Mouse (Mus musculus): Measurements from ENCODE around the gene Baiap3. TPM values are rescaled to one million over a fixed set of nuclear protein-coding genes. Genes with fewer than 3 reads are reported as not detected.
"Not testable (repeated sequence)": the region's sequence is repeated elsewhere in the genome, so short reads cannot be mapped to it uniquely, and the experiment has no call there.

Gene Baiap3
- total and polyA plus RNA-seq, 2 experiments from 2014 or later: 27.3 to 79.3 TPM

- Histone ChIP-seq H3K27ac (no peak overlapping the region), H3K4me3 (ENCODE audit: low read length) (no peak overlapping the region), H3K9ac (replicated peaks; ENCODE audit: low read length) (no peak overlapping the region), H3K27me3 (ENCODE audit: insufficient read depth, low read length) (no peaks in the 10 kb centered on the region), H3K4me2 (ENCODE audit: low read depth, low read length) (no peak overlapping the region), H3K4me1 (ENCODE audit: insufficient read depth, low read length) (no peaks in the 10 kb centered on the region), H3K36me3 (ENCODE audit: insufficient read depth, low read length) (peaks cover 25% of the 10 kb centered on the region; the same call in 1 of the 2 replicates), H3K9me3 (ENCODE audit: low read length) (no peaks in the 10 kb centered on the region)
- 77% methylated on average over 3 of the region's 3 CpGs for WGBS
- no peak for TF ChIP-seq CTCF (IDR thresholded peaks at IDR 0.05; ENCODE audit: low read depth)
- DNase-seq (ENCODE audit: low spot score): no peak
- ATAC-seq: no peak
Measured at GRCm38 (mm10) chr17:25230700-25231099, 25.5 kb downstream of the Baiap3 start.

GRCm38 (mm10) chr17:25230014-25230655 is 26.0 kb downstream of the Baiap3 start:
- not testable (repeated sequence) for H3K27ac ChIP-seq; H3K9me3 ChIP-seq (ENCODE audit: low read length); H3K4me1 ChIP-seq (ENCODE audit: insufficient read depth, low read length); DNase-seq (ENCODE audit: low spot score); H3K9ac ChIP-seq (replicated peaks; ENCODE audit: low read length); H3K4me3 ChIP-seq (ENCODE audit: low read length); H3K27me3 ChIP-seq (ENCODE audit: insufficient read depth, low read length); H3K4me2 ChIP-seq (ENCODE audit: low read depth, low read length)
- WGBS: 74% methylated on average over 14 of the region's 17 CpGs
- H3K36me3 ChIP-seq (ENCODE audit: insufficient read depth, low read length): peaks cover 25% of the 10 kb centered on the region; the same call in 1 of the 2 replicates
- peak; percentile 66 for ATAC-seq

GRCm38 (mm10) chr17:25227991-25228390 is 28.2 kb downstream of the Baiap3 start:
- Histone ChIP-seq H3K36me3 (ENCODE audit: insufficient read depth, low read length) (peaks cover 19% of the 10 kb centered on the region; the same call in 1 of the 2 replicates), H3K27me3 (ENCODE audit: insufficient read depth, low read length) (no peaks in the 10 kb centered on the region), H3K9me3 (ENCODE audit: low read length) (no peaks in the 10 kb centered on the region), H3K4me3 (ENCODE audit: low read length) (no peak overlapping the region), H3K4me2 (ENCODE audit: low read depth, low read length) (no peak overlapping the region), H3K27ac (no peak overlapping the region), H3K9ac (replicated peaks; ENCODE audit: low read length) (no peak overlapping the region), H3K4me1 (ENCODE audit: insufficient read depth, low read length) (no peaks in the 10 kb centered on the region)
- ATAC-seq (no peak), DNase-seq (ENCODE audit: low spot score) (no peak)
- 87% methylated on average over 5 of the region's 5 CpGs for WGBS
- no peak for TF ChIP-seq CTCF (IDR thresholded peaks at IDR 0.05; ENCODE audit: low read depth)

- Histone ChIP-seq H3K27ac (no peak overlapping the region), H3K9ac (replicated peaks; ENCODE audit: low read length) (no peak overlapping the region), H3K4me2 (ENCODE audit: low read depth, low read length) (no peak overlapping the region), H3K27me3 (ENCODE audit: insufficient read depth, low read length) (no peaks in the 10 kb centered on the region), H3K4me1 (ENCODE audit: insufficient read depth, low read length) (no peaks in the 10 kb centered on the region), H3K36me3 (ENCODE audit: insufficient read depth, low read length) (peaks cover 11% of the 10 kb centered on the region; the same call in 1 of the 2 replicates), H3K4me3 (ENCODE audit: low read length) (no peak overlapping the region), H3K9me3 (ENCODE audit: low read length) (no peaks in the 10 kb centered on the region)
- 89% methylated on average over 4 of the region's 4 CpGs for WGBS
- no peak for ATAC-seq
- no peak for DNase-seq (ENCODE audit: low spot score)
- no peak for TF ChIP-seq CTCF (IDR thresholded peaks at IDR 0.05; ENCODE audit: low read depth)
Measured at GRCm38 (mm10) chr17:25225659-25226058, 30.5 kb downstream of the Baiap3 start.

GRCm38 (mm10) chr17:25224586-25225222 is 31.5 kb downstream of the Baiap3 start:
- ATAC-seq (no peak), DNase-seq (ENCODE audit: low spot score) (no peak)
- peaks cover 11% of the 10 kb centered on the region; the same call in 1 of the 2 replicates for H3K36me3 ChIP-seq (ENCODE audit: insufficient read depth, low read length)
- H3K27me3 ChIP-seq (ENCODE audit: insufficient read depth, low read length): no peaks in the 10 kb centered on the region
- no peaks in the 10 kb centered on the region for H3K9me3 ChIP-seq (ENCODE audit: low read length)
- H3K4me1 ChIP-seq (ENCODE audit: insufficient read depth, low read length): no peaks in the 10 kb centered on the region
- WGBS: 88% methylated on average over 7 of the region's 7 CpGs
- no peak overlapping the region for H3K9ac ChIP-seq (replicated peaks; ENCODE audit: low read length)
- no peak overlapping the region for H3K4me3 ChIP-seq (ENCODE audit: low read length)
- no peak overlapping the region for H3K27ac ChIP-seq
- TF ChIP-seq CTCF (IDR thresholded peaks at IDR 0.05; ENCODE audit: low read depth): no peak
- no peak overlapping the region for H3K4me2 ChIP-seq (ENCODE audit: low read depth, low read length)

- no peak for DNase-seq (ENCODE audit: low spot score)
- ATAC-seq: no peak; the same call in 1 of the 2 replicates
- WGBS: 50% methylated on average over 6 of the region's 6 CpGs
- peak overlapping the region; percentile 57 for H3K4me2 ChIP-seq (ENCODE audit: low read depth, low read length)
- peak overlapping the region; percentile 76 for H3K27ac ChIP-seq
- H3K9ac ChIP-seq (replicated peaks; ENCODE audit: low read length): peak overlapping the region; percentile 44; the same call in 1 of the 2 replicates
- TF ChIP-seq CTCF (IDR thresholded peaks at IDR 0.05; ENCODE audit: low read depth): no peak
- peak overlapping the region; percentile 33 for H3K4me3 ChIP-seq (ENCODE audit: low read length)
- no peaks in the 10 kb centered on the region for H3K9me3 ChIP-seq (ENCODE audit: low read length)
- no peaks in the 10 kb centered on the region for H3K27me3 ChIP-seq (ENCODE audit: insufficient read depth, low read length)
- H3K36me3 ChIP-seq (ENCODE audit: insufficient read depth, low read length): peaks cover 21% of the 10 kb centered on the region; the same call in 1 of the 2 replicates
- H3K4me1 ChIP-seq (ENCODE audit: insufficient read depth, low read length): no peaks in the 10 kb centered on the region
Measured at GRCm38 (mm10) chr17:25222951-25223601, 33.1 kb downstream of the Baiap3 start.

- H3K4me1 ChIP-seq (ENCODE audit: insufficient read depth, low read length); H3K27me3 ChIP-seq (ENCODE audit: insufficient read depth, low read length); H3K9me3 ChIP-seq (ENCODE audit: low read length): not testable (repeated sequence)
- Histone ChIP-seq H3K9ac (replicated peaks; ENCODE audit: low read length) (peak overlapping the region; percentile 44), H3K4me2 (ENCODE audit: low read depth, low read length) (peak overlapping the region; percentile 63), H3K4me3 (ENCODE audit: low read length) (peak overlapping the region; percentile 33), H3K36me3 (ENCODE audit: insufficient read depth, low read length) (peaks cover 21% of the 10 kb centered on the region; the same call in 1 of the 2 replicates), H3K27ac (peak overlapping the region; percentile 76)
- peak; percentile 12 for DNase-seq (ENCODE audit: low spot score)
- peak; percentile 94 for ATAC-seq
- WGBS: 17% methylated on average over 18 of the region's 28 CpGs
Measured at GRCm38 (mm10) chr17:25222504-25222940, 33.6 kb downstream of the Baiap3 start.
